Mouse (Mus musculus) spleen, postnatal 14 days (tissue): ENCODE data around the gene Traf5.

ENCODE experiments used
- DNase-seq, 2 experiments: peaks; one replicate each; pipeline ENCODE4 v3.0.0; 2021 to 2022; ENCODE audit warnings: low spot score in 2 of 2

Gene Traf5

DNA sequence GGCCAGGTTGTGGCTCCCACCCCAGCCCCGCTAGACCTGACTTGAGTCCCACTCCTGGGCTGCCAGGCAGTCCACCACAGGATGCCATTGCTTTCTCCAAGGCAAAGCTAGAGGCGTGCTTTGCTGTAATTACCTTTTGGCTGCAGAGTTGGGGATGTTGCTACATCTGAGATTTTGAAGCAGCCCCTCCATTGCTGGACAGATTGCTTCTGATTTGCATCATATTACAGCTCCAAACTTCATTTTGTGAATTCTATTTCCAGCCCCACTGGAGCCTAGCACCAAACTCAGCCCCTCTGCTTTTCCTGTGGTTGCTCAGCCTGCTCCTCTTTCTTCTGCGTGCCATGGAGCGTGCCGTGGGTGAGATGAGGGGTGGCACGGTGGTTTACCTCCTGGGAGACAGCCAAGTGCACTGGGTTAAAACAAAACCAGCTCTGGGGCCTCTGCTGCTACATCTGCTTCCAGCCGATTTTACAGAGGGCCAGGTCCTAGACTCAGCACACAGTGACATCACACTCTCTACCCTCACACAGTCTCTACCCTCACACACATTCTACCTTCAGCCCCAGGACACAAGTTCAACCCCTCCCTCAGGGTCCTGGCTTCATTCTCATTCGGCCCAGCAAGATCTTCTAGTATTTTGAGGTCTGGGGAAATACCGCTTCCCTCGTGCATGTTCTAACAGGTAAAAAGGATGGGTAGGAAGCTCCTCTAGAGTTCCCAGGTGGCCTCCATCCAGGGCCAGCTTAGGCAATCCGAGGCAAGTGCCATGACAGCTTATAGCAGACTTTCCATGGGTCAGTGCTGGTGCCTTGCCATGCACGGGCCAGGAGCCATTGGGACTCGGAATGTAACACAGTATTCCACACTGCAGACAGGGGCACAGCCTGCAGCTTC, 117.6 kb downstream of the Traf5 start:
- no peak for DNase-seq

DNA sequence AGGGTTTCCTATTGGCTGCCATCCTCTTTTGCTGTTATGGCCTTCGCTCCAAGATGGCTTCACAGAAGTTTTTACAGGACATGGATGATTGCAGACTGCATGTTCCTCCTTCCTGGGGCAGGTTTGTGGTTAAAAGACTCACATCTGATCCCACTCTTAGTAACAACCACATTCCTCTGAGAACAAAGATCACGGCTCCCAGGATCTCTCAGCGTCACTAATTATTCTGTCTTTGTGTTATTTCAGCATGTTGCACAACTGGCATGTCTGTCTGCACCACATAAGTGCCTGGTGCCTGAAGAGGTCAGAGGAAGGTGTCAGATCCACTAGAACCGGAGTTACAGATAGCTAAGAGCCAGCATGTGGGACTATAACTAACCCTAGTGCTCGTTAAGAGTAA, 122.4 kb downstream of the Traf5 start:
- no peak for DNase-seq

DNA sequence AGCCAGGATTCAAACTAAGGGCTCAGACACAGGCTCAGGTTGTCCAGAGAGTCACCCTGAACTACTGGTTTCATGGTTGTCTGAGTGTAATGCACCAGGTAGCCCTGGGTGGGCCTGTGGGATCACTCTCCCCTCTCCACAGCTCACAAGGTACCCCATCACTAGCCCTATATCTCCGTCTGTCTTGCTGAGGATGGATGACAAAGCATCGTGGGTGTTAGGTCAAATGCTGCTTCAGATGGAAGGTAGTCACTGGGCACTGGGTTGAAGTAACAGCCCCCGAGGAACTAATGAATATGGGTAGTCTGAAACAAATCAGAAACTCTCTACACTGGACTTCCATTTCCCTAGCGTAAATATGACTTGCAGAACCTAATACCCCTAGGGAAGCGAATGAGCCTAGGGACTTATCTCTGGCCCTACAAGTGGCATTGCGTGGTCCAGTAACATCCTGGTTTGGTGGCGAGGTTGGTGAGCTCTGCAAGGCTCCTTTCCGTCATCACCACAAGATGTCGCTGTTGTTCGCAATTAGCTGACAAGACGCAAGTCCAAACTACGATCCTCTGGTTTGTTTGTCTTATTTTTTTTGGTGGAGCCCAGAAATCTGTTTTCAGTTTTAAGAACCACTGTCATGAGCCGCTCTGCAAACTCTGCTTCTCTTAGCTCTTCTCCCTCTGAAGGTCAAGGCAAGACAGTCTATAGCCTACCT, 127.4 kb downstream of the Traf5 start:
- peak; percentile 43 to 71 for DNase-seq

DNA sequence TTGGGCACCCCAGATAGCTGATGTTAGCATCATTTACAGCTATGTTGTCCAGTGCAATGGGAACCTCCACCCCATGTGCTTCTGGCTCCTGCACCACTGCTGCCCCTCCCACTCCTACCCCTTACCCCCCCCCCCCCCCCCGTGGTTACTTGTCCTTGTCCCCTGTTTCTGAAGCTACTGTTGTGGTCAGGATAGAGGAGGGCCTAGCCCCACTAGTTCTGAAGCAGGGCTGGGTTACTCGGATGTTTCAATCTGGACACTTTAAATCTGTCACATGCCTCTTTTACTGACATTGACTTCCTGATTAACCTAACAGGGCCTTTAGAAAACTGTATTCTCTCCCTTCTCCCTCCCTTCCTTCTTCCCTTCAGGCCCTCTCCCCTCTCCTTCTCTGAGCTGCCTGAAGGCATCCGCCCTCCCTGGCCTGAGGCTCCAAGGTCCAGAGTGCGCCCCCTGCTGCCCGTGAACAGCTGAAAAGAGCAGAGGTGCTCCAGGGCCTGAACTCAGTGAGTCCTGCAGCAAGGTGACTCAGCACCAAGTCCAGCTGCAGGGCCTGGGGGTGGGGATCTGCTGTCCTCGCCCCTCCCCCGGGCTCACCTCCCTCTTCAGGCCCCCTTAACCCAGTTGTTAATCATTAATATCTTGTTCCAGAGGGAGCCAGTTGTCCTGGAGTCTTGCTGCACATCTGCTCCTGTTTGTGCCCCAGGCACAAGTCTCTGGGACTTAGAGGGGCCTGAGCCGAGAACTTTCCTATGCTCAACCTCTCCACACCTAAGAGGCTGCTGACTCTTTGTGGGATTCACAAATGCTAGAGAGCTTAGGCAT, 128.2 kb downstream of the Traf5 start:
- DNase-seq = peak; percentile 74 to 83

GRCm38 (mm10) chr1:191963413-191963812, 128.9 kb downstream of the Traf5 start:
- DNase-seq = no peak

DNA sequence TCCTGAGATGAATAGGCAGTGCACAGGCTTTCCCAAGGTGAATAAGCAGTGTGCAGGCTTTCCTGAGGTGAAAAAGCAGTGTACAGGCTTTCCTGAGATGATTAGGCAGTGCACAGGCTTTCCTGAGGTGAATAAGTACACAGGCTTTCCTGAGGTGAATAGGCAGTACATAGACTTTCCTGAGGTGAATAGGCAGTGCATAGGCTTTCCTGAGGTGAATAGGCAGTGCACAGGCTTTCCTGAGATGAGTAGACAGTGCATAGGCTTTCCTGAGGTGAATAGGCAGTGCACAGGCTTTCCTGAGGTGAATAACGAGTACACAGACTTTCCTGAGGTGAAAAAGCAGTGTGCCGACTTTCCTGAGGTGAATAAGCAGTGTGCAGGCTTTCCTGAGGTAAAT, 131.4 kb downstream of the Traf5 start:
- no peak for DNase-seq

DNA sequence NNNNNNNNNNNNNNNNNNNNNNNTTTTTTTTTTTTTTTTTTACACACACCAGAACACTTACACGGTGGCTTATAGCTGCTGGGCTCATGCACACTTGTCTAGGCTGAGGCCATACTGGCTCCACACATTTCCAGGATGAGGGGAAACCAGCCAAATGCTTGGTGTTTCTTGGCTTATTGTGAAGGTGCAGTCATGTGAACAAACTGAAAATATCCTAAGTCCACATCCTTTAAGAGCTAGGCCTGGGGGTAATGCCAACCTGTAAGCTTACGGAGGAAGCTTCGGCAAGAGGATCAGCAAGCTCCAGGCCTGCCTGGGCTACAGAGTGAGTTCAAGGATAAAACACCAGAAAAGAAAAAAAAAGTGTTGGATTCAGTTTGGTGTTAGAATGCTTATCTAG, 135.0 kb downstream of the Traf5 start:
- DNase-seq = no peak

DNA sequence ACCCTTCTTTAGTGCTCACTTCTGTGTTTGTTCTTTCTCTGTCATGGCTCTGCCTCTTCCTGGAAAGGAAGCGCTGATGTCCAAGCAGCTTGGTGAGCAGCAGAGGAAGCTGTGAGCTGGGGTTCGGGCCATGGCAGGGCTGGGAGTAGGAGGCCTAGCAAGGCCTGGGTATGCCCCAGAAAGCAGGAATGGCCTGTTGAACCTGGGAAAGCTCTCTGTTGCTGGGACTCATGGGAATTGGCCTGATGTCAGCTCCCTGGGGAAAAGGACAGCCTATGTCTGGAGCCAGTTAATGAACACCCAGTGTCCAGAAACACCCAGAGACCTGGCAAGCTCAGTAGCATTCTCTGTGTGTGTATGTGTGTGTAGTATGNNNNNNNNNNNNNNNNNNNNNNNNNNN, 135.5 kb downstream of the Traf5 start:
- no peak for DNase-seq

- DNase-seq = no peak
These were observed 136.1 kb downstream of the Traf5 start for GRCm38 (mm10) chr1:191956261-191956660.

DNA sequence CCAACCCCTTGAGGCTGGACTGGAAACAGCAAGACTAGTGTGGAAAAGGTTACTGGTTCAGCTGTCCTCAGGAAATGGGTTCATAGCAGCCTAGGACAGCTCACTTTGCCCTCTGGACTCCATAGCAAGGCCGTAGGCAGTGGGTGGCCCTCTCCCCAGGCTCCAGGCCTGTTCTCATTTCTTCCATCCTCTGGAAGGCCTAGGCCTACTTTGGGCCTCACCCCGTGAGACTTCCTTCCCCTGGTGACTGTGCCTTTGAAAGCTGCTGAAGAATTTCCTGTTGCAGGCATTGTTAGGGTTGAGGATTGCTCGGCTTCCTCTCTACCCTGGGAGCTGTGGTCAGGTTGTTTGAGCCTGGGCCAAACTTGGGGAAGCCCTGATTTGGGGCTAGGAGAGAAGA, 137.3 kb downstream of the Traf5 start:
- DNase-seq = no peak

DNA sequence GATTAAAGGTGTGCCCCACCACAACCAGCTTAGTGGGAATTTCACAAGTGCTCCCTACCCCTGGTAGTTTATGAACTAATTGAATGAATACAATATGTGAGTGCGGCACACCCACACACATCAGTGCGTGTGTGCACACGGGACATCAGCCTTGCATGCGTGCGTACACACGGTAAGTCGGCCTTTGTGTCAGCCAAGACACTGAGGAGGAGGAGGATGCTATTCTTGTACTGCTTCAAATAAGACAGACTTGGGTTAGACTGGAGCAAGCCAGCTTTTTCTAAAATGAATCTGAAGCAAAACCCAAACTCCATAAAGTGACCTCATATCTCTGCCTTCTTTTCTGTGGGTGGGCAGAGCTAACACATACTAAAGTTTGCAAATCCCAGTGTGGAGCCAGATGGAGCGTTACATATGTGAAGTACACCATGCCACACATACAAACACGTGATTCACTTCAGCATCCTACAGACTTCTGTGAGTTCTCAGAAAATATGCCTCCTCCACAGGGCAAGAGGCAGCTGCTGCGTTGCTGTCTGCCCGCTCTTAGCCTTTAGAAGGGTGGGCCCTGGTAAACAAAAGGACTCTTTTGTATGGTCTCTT, 139.5 kb downstream of the Traf5 start:
- DNase-seq = no peak

GRCm38 (mm10) chr1:191950611-191951010, 141.7 kb downstream of the Traf5 start:
- DNase-seq = no peak

DNA sequence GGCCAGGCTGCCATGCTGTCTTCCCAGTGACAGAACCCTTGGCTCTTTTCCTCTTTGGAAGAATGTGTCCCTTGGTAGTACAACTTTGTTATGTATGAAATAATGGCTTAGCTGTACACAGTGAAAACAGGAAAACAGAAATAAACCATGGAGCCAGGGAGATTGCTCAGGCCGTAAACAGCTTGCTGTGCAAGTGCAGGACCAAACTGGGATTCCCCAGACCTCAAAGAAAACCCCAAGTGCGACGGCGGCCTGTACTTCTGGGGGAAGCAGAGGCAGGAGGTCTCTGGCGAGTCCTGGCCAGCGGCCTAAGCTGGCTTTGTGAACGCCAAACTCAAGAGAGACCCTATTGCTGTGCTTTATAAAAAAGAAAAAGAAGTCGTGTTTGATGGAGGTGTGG, 143.8 kb downstream of the Traf5 start:
- no peak for DNase-seq

DNA sequence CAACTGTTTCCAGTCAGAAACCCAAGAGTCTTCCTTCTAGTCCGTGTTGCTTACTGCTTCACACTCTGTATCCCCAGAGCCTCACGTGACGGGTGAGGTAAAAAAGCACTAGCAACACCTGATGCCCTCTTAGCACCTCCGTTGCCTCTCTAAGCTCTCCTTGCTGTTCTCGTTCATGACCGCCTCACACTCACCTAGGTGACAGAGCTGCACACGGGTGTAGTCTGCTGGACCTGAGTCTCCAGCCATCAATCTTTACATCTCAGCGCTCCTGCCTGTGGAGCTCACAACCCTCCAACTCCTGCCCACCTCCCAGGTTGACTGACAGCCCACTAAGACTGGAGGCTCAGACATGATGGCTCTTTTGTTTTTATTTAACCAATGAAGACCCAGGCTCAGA, 144.6 kb downstream of the Traf5 start:
- no peak for DNase-seq
